Mouse (Mus musculus): ENCODE results near the gene Slco6d1.

- TF ChIP-seq CTCF (IDR thresholded peaks at IDR 0.05; ENCODE audit: insufficient read depth, low read length) (no peak), POLR2A (IDR thresholded peaks at IDR 0.05; ENCODE audit: borderline replicate concordance, extremely low read depth, low read depth, low read length) (no peak)
These were observed 102.6 kb downstream of the Slco6d1 start for GRCm38 (mm10) chr1:98523537-98523936.

Data from lung, adult 2 months (tissue).